Mouse (Mus musculus): ENCODE results near the gene Tcp1. TPM values are rescaled to one million over a fixed set of nuclear protein-coding genes. Genes with fewer than 3 reads are reported as not detected.

Tcp1 gene
- polyA plus RNA-seq, 1 experiment, result 152 TPM

GRCm38 (mm10) chr17:12973851-12974250, 58.4 kb downstream of the Tcp1 start:
- no peak for DNase-seq (ENCODE audit: low spot score)

Other genes starting within 250 kb of the Tcp1 start
- 3.5 and 4.5 TPM in 2 replicates for gene Slc22a1, start 239.9 kb upstream of the Tcp1 start, polyA plus RNA-seq (2012; rRNA removed)
- 35.4 and 51.7 TPM in 2 replicates for gene Igf2r, start 146.0 kb upstream of the Tcp1 start, polyA plus RNA-seq (2012; rRNA removed)
- 0.33 and 0.38 TPM in 2 replicates for gene Mas1, start 47.6 kb upstream of the Tcp1 start, polyA plus RNA-seq (2012; rRNA removed)
- 0.30 and 0.41 TPM in 2 replicates for gene Mrgprh, start 39.7 kb upstream of the Tcp1 start, polyA plus RNA-seq (2012; rRNA removed)
- 0.60 and 1.3 TPM in 2 replicates for gene Pnldc1, start 5.5 kb upstream of the Tcp1 start, polyA plus RNA-seq (2012; rRNA removed)
- 57.0 and 59.1 TPM in 2 replicates for gene Mrpl18, start 644 bp downstream of the Tcp1 start, polyA plus RNA-seq (2012; rRNA removed)
- 0.37 and 0.41 TPM in 2 replicates for gene Acat3, start 24.9 kb downstream of the Tcp1 start, polyA plus RNA-seq (2012; rRNA removed)
- 19.6 and 24.7 TPM in 2 replicates for gene Acat2, start 45.0 kb downstream of the Tcp1 start, polyA plus RNA-seq (2012; rRNA removed)
- 48.5 and 53.5 TPM in 2 replicates for gene Wtap, start 78.5 kb downstream of the Tcp1 start, polyA plus RNA-seq (2012; rRNA removed)
- gene Sod2, start 91.1 kb downstream of the Tcp1 start, polyA plus RNA-seq (2012; rRNA removed), result 172 and 204 TPM in 2 replicates
- gene Gpr31b, start 136.6 kb downstream of the Tcp1 start, polyA plus RNA-seq (2012; rRNA removed), result not detected in 2 replicates
- gene Tcp10b, start 145.4 kb downstream of the Tcp1 start, polyA plus RNA-seq (2012; rRNA removed), result 0.56 and 0.65 TPM in 2 replicates
- not detected in 2 replicates for gene Unc93a, start 216.1 kb downstream of the Tcp1 start, polyA plus RNA-seq (2012; rRNA removed)

Measured in urinary bladder, adult 2 months (tissue).